Mouse (Mus musculus) stomach, embryonic 14.5 days (tissue): ENCODE results near the gene Atp1a1. TPM values are rescaled to one million over a fixed set of nuclear protein-coding genes. Genes with fewer than 3 reads are reported as not detected.

Experiments
- ATAC-seq: fragments of 200-750 bp; cut with Nextera tagmentation; 2 replicates; pipeline ENCODE4 v1.8.0; 2017; ENCODE audit warnings: low read depth, moderate TSS enrichment; ENCODE audit not compliant: insufficient number of reproducible peaks, insufficient read depth, low FRiP score
- H3K27ac ChIP-seq: fragments of 300-500 bp; sonication (generic); 2 replicates; pipeline ENCODE4 v1.5.1; 2014; ENCODE audit warnings: mild to moderate bottlenecking, low read length, moderate library complexity, mixed read lengths
- H3K27me3 ChIP-seq: fragments of 300-500 bp; sonication (generic); 2 replicates; pipeline ENCODE4 v1.6.1; 2014; ENCODE audit warnings: low read length, control low read depth, mixed read lengths; ENCODE audit not compliant: control insufficient read depth, insufficient read depth
- H3K36me3 ChIP-seq: fragments of 300-500 bp; sonication (generic); 2 replicates; pipeline ENCODE4 v1.6.1; 2014; ENCODE audit warnings: mild to moderate bottlenecking, control low read depth, low read length, moderate library complexity, mixed read lengths; ENCODE audit not compliant: control insufficient read depth, insufficient read depth
- H3K4me1 ChIP-seq: fragments of 300-500 bp; sonication (generic); 2 replicates; pipeline ENCODE4 v1.6.1; 2014; ENCODE audit warnings: low read length, control low read depth, mixed read lengths; ENCODE audit not compliant: control insufficient read depth, insufficient read depth
- H3K4me2 ChIP-seq: fragments of 300-500 bp; sonication (generic); replicated peaks from 2 replicates; pipeline ENCODE4 v1.6.1; 2014; ENCODE audit warnings: low read depth, low read length, control low read depth
- H3K4me3 ChIP-seq: fragments of 300-500 bp; sonication (generic); 2 replicates; pipeline ENCODE4 v1.5.1; 2014; ENCODE audit warnings: low read depth, low read length, control low read depth
- H3K9ac ChIP-seq: fragments of 300-500 bp; sonication (generic); replicated peaks from 2 replicates; pipeline ENCODE4 v1.6.1; 2014; ENCODE audit warnings: low read depth, mild to moderate bottlenecking, control low read depth, low read length, moderate library complexity, mixed read lengths
- H3K9me3 ChIP-seq: fragments of 300-500 bp; sonication (generic); 2 replicates; pipeline ENCODE4 v1.6.1; 2016; ENCODE audit warnings: low read depth, low read length, control low read depth; ENCODE audit not compliant: control insufficient read depth
- WGBS: fragments of 180-500 bp; shearing (Covaris S2); extraction: QIAGEN DNeasy Blood & Tissue Kit; methylation state at CpG from one replicate; pipeline ENCODE4 v1.1.7; 2014; 5-methylcytosine and 5-hydroxymethylcytosine counted together
- polyA plus RNA-seq: library from polyadenylated mRNA; unstranded; fragments of >200 nt; fragmentation: Nextera tagmentation; extraction: Ambion mirVana; gene quantifications from 2 replicates; pipeline ENCODE4 v1.2.1, GENCODE M21; 2014

Atp1a1 gene
- polyA plus RNA-seq, 1 experiment from 2014 or later: 167 TPM

DNA sequence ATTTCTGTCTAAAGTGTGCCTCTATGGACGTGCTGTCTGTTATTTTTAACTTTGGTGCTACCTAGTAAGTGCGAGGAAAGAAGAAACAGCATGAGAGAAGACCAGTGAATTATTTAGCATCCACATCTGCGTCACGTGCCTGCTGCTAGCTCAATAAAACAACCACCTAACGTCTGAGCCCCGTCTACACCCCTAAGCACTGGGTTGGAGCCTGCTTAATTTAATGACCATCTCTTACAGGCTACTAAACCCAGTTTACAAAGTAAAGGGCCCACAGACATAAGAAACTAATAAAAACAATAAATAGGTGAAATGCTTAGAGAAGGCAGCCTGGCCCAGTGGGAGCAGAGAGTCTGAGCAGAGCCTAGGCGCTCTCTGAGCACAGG is 11.2 kb downstream of the Atp1a1 start:
- Histone ChIP-seq H3K9ac (no peak overlapping the region), H3K36me3 (peaks cover 66% of the 10 kb centered on the region), H3K27me3 (no peaks in the 10 kb centered on the region), H3K4me1 (peaks cover 17% of the 10 kb centered on the region), H3K4me2 (no peak overlapping the region), H3K4me3 (no peak overlapping the region), H3K27ac (no peak overlapping the region), H3K9me3 (no peaks in the 10 kb centered on the region)
- WGBS: 84% methylated on average over 7 of the region's 7 CpGs
- no peak for ATAC-seq

DNA sequence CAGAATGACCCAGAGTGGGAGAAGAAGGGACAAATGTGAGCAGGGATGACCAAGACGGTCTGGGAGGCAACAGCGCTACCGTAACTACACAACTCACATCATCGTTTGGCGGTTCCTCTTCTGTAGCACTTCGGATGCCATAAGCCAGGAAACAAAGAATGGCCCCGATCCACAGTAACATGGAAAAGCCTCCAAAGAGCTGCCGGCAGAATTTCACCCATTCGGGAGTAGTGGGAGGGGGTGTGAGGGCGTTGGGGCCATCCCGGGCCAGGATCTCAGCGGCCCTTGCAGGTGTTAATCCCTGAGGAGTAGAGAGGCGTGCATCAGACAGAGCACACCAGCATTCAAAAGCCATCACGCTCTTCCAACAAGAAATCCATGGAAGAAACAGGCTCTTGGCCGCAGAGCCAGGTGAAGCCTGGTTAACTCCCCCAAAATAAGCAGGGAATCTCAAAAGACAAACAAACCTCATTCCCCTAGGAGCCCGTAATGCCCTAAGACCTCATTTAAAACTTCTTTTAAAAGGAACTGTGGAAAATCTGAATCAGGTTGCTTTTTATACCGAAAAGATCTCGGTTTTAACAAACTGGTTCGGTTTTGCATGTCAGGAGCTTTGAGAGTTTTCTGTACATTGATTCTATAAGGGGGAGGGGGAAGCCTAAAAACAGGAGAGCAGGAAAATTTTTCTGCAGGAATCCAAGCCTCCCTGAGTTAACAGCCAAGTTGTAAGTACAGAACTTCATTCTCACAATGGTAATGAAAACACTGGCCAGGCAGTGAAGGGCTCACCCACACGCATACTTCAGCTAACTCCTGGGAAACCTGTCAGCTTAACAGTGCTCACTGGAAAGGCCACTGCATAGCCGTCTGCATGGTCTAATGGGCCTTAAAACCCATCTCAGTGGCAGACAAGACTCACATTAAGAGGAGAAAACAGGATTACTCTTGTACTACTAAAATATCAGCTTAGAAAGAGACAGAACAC is 11.9 kb downstream of the Atp1a1 start:
- Histone ChIP-seq H3K27ac (no peak overlapping the region), H3K4me3 (no peak overlapping the region), H3K36me3 (peaks cover 73% of the 10 kb centered on the region), H3K4me1 (peaks cover 15% of the 10 kb centered on the region), H3K4me2 (no peak overlapping the region), H3K9me3 (no peaks in the 10 kb centered on the region), H3K27me3 (no peaks in the 10 kb centered on the region), H3K9ac (no peak overlapping the region)
- WGBS: 80% methylated on average over 21 of the region's 21 CpGs
- ATAC-seq: no peak

GRCm38 (mm10) chr3:101590380-101590779 is 14.1 kb downstream of the Atp1a1 start:
- WGBS: 96% methylated on average over 16 of the region's 16 CpGs

GRCm38 (mm10) chr3:101588299-101588698 is 16.2 kb downstream of the Atp1a1 start:
- peaks cover 96% of the 10 kb centered on the region for H3K36me3 ChIP-seq

More at GRCm38 (mm10) chr3:101590380-101590779, 14.1 kb downstream of the Atp1a1 start:
- Histone ChIP-seq H3K27me3 (no peaks in the 10 kb centered on the region), H3K9me3 (no peaks in the 10 kb centered on the region), H3K9ac (no peak overlapping the region), H3K4me2 (no peak overlapping the region), H3K4me1 (0 out of 2 replicates have a peak, but pooled peaks cover 3% of the 10 kb centered on the region), H3K27ac (no peak overlapping the region), H3K4me3 (no peak overlapping the region), H3K36me3 (peaks cover 94% of the 10 kb centered on the region)
- ATAC-seq: no peak

GRCm38 (mm10) chr3:101586794-101587193 is 17.7 kb downstream of the Atp1a1 start:
- H3K9ac ChIP-seq: no peak overlapping the region
- H3K4me2 ChIP-seq: no peak overlapping the region
- H3K4me3 ChIP-seq: no peak overlapping the region
- no peaks in the 10 kb centered on the region for H3K9me3 ChIP-seq
- H3K4me1 ChIP-seq: no peaks in the 10 kb centered on the region
- no peaks in the 10 kb centered on the region for H3K27me3 ChIP-seq
- ATAC-seq: no peak
- H3K36me3 ChIP-seq: peaks cover 97% of the 10 kb centered on the region
- H3K27ac ChIP-seq: no peak overlapping the region
- 93% methylated on average over 12 of the region's 12 CpGs for WGBS

More at GRCm38 (mm10) chr3:101588299-101588698, 16.2 kb downstream of the Atp1a1 start:
- Histone ChIP-seq H3K27me3 (no peaks in the 10 kb centered on the region), H3K9me3 (no peaks in the 10 kb centered on the region), H3K9ac (no peak overlapping the region), H3K4me2 (no peak overlapping the region), H3K27ac (no peak overlapping the region), H3K4me3 (no peak overlapping the region), H3K4me1 (no peaks in the 10 kb centered on the region)
- no peak for ATAC-seq
- WGBS: 92% methylated on average over 7 of the region's 7 CpGs

- Histone ChIP-seq H3K4me2 (no peak overlapping the region), H3K4me1 (no peaks in the 10 kb centered on the region), H3K27ac (no peak overlapping the region), H3K36me3 (peaks cover 77% of the 10 kb centered on the region), H3K4me3 (no peak overlapping the region), H3K9ac (no peak overlapping the region), H3K27me3 (no peaks in the 10 kb centered on the region), H3K9me3 (no peaks in the 10 kb centered on the region)
- WGBS: 59% methylated on average over 3 of the region's 3 CpGs
- peak; percentile 56; the same call in 1 of the 2 replicates for ATAC-seq
Measured at GRCm38 (mm10) chr3:101578072-101578471, 26.4 kb downstream of the Atp1a1 start.

DNA sequence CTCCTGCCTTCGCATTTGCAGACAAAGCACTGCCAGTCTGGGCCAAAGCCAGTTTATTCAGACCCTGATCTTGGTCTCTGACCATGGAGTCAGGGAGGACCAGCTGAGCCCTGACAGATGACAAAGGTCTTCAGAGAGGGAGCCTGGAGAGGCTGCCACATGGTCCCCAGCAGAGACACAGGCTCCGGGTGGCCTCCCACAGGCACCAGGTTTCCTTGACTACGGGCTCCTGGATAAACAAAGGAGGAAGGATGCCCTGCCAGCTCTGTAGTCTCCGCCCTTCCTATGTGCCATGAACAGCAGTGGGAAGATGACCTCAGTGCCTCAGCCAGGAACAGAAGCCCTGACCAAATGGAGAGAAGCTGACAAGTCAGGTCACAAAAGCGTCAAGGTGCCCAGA is 27.1 kb downstream of the Atp1a1 start:
- peaks cover 70% of the 10 kb centered on the region for H3K36me3 ChIP-seq
- no peak overlapping the region for H3K4me2 ChIP-seq
- no peak overlapping the region for H3K27ac ChIP-seq
- WGBS: 51% methylated on average over 5 of the region's 5 CpGs
- H3K4me1 ChIP-seq: no peaks in the 10 kb centered on the region
- no peak overlapping the region for H3K4me3 ChIP-seq
- ATAC-seq: no peak
- no peaks in the 10 kb centered on the region for H3K27me3 ChIP-seq
- no peaks in the 10 kb centered on the region for H3K9me3 ChIP-seq
- no peak overlapping the region for H3K9ac ChIP-seq

GRCm38 (mm10) chr3:101575527-101576085 is 28.9 kb downstream of the Atp1a1 start:
- H3K4me2 ChIP-seq: no peak overlapping the region
- no peak for ATAC-seq
- 63% methylated on average over 9 of the region's 9 CpGs for WGBS

More at GRCm38 (mm10) chr3:101575527-101576085, 28.9 kb downstream of the Atp1a1 start:
- Histone ChIP-seq H3K4me3 (no peak overlapping the region), H3K27me3 (no peaks in the 10 kb centered on the region), H3K27ac (no peak overlapping the region), H3K9me3 (no peaks in the 10 kb centered on the region), H3K9ac (no peak overlapping the region), H3K4me1 (no peaks in the 10 kb centered on the region), H3K36me3 (peaks cover 54% of the 10 kb centered on the region)
